Mouse (Mus musculus) lung, adult 2 months (tissue): ENCODE results near the gene Lrrc27. TPM values are rescaled to one million over a fixed set of nuclear protein-coding genes. Genes with fewer than 3 reads are reported as not detected.
A peak's percentile ranks its signal among the peaks of the same experiment; 100 is the strongest.

ENCODE experiments used
- DNase-seq: peaks from one replicate; pipeline ENCODE4 v3.0.0; 2022
- H3K4me1 ChIP-seq: fragments of 200-500 bp; 2 replicates; pipeline ENCODE4 v1.6.1; 2011; ENCODE audit warnings: low read length; ENCODE audit not compliant: control insufficient read depth, insufficient read depth
- H3K4me3 ChIP-seq: fragments of 200-500 bp; replicated peaks from 2 replicates; pipeline ENCODE3; 2011; ENCODE audit warnings: low read depth, mild to moderate bottlenecking, control low read depth, low read length; ENCODE audit errors: extremely low read depth
- CTCF ChIP-seq: fragments of 200-500 bp; IDR thresholded peaks from 2 replicates; pipeline ENCODE4 v1.5.1; 2011; ENCODE audit warnings: mild to moderate bottlenecking, low read length, control low read depth; ENCODE audit not compliant: insufficient read depth
- POLR2A ChIP-seq: fragments of 200-500 bp; IDR thresholded peaks from 2 replicates; pipeline ENCODE4 v1.6.1; 2011; ENCODE audit warnings: low read depth, mild to moderate bottlenecking, control low read depth, low read length, borderline replicate concordance; ENCODE audit errors: extremely low read depth
- WGBS: fragments of 180-500 bp; shearing (Covaris S2); methylation state at CpG from one replicate; pipeline ENCODE4 v1.1.7; 2018; 5-methylcytosine and 5-hydroxymethylcytosine counted together
- polyA plus RNA-seq: library from polyadenylated mRNA; depleted of rRNA; stranded (reverse); fragments of >200 nt; gene quantifications from 2 replicates; pipeline ENCODE4 v1.2.3, GENCODE M21; 2012

The Lrrc27 gene
- polyA plus RNA-seq, 1 experiment, result 6.9 TPM

- peak overlapping the region; percentile 54 for H3K4me3 ChIP-seq
- TF ChIP-seq CTCF (no peak), POLR2A (no peak)
- peaks cover 2% of the 10 kb centered on the region; the same call in 1 of the 2 replicates for H3K4me1 ChIP-seq
- WGBS, result under 1% methylated on average over 89 of the region's 94 CpGs
- peak; percentile 66 for DNase-seq
Measured at GRCm38 (mm10) chr7:139187771-139188633, 24.8 kb upstream of the Lrrc27 start.

DNA sequence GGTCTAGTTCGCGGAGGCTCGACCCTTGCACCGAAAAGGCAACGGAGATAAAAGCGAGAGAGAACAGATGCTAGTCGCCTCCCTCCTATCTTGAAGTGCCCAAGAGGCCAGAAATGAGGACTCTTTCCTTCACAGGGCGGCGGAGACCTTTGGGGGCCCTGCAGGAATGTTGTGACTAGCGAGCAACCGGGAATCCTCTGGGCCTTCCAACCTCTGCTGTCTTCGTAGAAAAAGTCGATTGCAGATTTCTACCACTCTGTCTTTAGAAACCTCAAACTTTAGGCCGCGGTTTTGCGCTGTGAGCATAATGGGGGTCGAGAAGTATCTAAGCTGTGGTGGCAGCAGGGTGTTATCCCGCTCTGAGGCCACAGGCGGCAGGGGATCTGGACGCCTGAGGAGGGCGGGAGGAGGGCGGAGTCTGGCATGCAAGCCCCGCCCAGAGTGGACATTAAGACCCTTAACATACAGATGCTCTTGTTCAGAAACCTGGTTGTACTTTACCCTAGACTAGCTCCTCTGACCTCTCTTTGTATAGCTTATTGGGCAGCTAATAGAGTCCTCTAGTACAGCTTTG lies 24.1 kb upstream of the Lrrc27 start:
- 4% methylated on average over 23 of the region's 23 CpGs for WGBS
- no peak for DNase-seq
- no peak for TF ChIP-seq POLR2A
- TF ChIP-seq CTCF, result no peak
- Histone ChIP-seq H3K4me3 (peak overlapping the region; percentile 52), H3K4me1 (peaks cover 2% of the 10 kb centered on the region; the same call in 1 of the 2 replicates)

DNA sequence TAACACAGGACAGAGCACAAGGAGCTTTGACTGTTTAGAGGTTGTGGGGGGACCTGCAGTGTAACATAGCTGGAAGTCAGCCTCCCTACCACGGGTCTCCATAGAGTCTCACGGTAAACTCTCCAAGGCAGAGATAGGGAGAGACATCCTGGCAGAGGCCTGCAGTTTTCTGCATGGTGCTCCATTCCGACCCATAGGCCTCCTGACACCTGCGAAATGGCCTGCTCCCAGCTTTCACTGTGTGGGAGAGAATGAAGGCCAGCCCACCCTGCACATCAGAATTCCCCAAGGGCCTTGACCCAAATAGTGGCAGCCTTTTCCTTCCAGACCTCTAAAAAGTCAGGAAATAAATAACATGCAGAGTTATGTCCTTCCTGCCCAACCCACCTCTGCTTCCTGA lies 22.2 kb upstream of the Lrrc27 start:
- no peak for TF ChIP-seq POLR2A
- TF ChIP-seq CTCF, result no peak
- peaks cover 2% of the 10 kb centered on the region; the same call in 1 of the 2 replicates for H3K4me1 ChIP-seq
- DNase-seq, result no peak
- 92% methylated on average over 4 of the region's 4 CpGs for WGBS
- no peak overlapping the region for H3K4me3 ChIP-seq

GRCm38 (mm10) chr7:139191619-139192018 lies 21.2 kb upstream of the Lrrc27 start:
- no peak for DNase-seq
- WGBS, result 73% methylated on average over 6 of the region's 6 CpGs
- TF ChIP-seq POLR2A (no peak), CTCF (peak; percentile 13; the same call in 1 of the 2 replicates)
- H3K4me3 ChIP-seq, result no peak overlapping the region
- H3K4me1 ChIP-seq, result peaks cover 2% of the 10 kb centered on the region; the same call in 1 of the 2 replicates

GRCm38 (mm10) chr7:139197022-139197421 lies 15.8 kb upstream of the Lrrc27 start:
- DNase-seq, result no peak

GRCm38 (mm10) chr7:139200108-139200507 lies 12.7 kb upstream of the Lrrc27 start:
- no peak for DNase-seq
- 24% methylated on average over 7 of the region's 7 CpGs for WGBS
- TF ChIP-seq CTCF (peak; percentile 84), POLR2A (no peak)
- no peak overlapping the region for H3K4me3 ChIP-seq
- H3K4me1 ChIP-seq, result no peaks in the 10 kb centered on the region

More at GRCm38 (mm10) chr7:139197022-139197421, 15.8 kb upstream of the Lrrc27 start:
- 63% methylated on average over 4 of the region's 4 CpGs for WGBS
- Histone ChIP-seq H3K4me3 (no peak overlapping the region), H3K4me1 (no peaks in the 10 kb centered on the region)
- TF ChIP-seq CTCF (no peak), POLR2A (no peak)

DNA sequence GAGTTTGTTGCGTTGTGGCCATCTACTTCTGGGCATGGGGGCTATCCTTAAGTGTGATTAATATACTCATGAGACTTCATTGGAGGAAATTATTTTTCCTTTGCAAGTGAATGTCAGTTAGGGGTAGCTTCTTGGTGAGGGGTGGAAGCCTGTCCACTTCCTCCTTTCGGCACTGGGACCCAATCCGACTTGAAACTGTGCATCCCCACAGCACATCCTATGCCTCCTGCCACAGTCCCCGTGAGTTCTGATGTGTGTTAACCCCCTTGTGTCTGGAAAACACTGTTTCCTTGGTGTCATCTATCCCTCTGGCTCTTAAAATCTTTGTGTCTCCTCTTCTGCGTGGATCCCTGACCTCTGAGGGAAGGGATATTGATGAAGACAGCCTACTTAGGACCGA lies 11.6 kb upstream of the Lrrc27 start:
- H3K4me1 ChIP-seq, result no peaks in the 10 kb centered on the region
- TF ChIP-seq CTCF, result no peak
- no peak for TF ChIP-seq POLR2A
- no peak for DNase-seq
- 42% methylated on average over 6 of the region's 6 CpGs for WGBS
- no peak overlapping the region for H3K4me3 ChIP-seq

DNA sequence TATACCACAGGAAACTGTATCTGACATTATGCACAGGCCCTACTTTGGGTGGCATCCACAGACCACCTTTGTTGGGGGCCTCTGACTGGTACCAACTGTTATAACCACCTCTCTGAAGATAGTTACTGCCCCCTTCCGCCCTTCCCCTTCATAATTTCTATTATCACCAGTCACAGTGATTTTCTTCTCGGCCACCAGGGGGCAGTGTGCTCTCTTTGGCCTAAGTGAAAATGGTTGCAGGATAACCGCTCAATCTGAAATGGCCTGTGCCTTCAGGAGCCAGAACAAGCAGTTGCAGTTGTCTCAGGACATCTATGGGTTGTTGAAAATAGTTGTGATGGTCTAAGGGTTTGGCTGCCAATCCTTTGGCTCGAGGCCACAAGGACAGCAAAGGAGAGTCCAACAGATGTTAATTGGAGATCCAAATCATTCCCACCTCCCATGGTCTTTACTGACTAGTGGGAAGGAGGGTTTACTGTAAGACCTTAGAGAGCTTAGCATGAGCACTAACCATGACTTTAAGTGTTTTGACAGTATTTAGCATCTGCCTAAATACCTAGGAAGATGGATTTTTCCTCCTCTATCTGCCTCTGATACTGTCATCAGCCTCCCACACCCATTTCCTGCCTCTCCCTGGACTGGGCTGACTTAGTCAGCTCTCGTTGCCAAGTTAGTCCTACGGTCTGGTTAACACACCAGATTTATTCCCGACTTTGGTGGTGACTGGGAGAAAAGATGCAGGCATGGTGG lies 4.6 kb upstream of the Lrrc27 start:
- TF ChIP-seq CTCF, result peak; percentile 54
- TF ChIP-seq POLR2A, result no peak
- DNase-seq, result peak; percentile 51
- H3K4me3 ChIP-seq, result no peak overlapping the region
- WGBS, result 12% methylated on average over 7 of the region's 7 CpGs
- H3K4me1 ChIP-seq, result 0 out of 2 replicates have a peak, but pooled peaks cover 2% of the 10 kb centered on the region

- WGBS, result 82% methylated on average over 4 of the region's 4 CpGs
- Histone ChIP-seq H3K4me3 (no peak overlapping the region), H3K4me1 (0 out of 2 replicates have a peak, but pooled peaks cover 2% of the 10 kb centered on the region)
- no peak for DNase-seq
- TF ChIP-seq POLR2A, result no peak
- no peak for TF ChIP-seq CTCF
Measured at GRCm38 (mm10) chr7:139208773-139209095, 4.1 kb upstream of the Lrrc27 start.
